Mouse (Mus musculus) stomach, postnatal 0 days (tissue): ENCODE results near the gene Bbs2.

ENCODE experiments used
- CTCF ChIP-seq: IDR thresholded peaks from 2 replicates; pipeline ENCODE4 v1.5.1; 2016; ENCODE audit warnings: antibody characterized with exemption, low read depth, mild to moderate bottlenecking, moderate library complexity
- EP300 ChIP-seq: optimal IDR thresholded peaks from 2 replicates; pipeline ENCODE3; 2016; ENCODE audit warnings: antibody characterized with exemption

DNA sequence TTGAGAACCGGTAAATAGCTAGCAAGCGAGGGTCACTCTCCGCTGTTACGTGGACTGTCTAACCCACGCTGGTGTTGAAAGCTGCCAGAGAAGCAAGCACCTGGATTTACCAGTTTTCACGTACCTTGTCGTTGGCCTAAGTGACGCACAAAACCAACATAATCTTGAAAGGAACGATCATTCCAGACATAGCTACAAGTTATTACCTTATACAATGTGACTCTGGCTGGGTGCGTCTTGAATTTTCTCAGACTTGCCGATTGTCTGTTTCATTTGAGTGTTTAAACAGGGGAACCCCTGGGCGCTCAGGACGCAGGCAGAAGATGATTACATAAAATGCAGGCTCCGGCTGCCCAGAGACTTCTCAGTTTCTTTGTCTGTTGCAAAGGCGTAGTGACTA lies 60.9 kb downstream of the Bbs2 start:
- TF ChIP-seq EP300 = no peak
- TF ChIP-seq CTCF = no peak
